Mouse (Mus musculus): ENCODE results near the gene Ankar. TPM values are rescaled to one million over a fixed set of nuclear protein-coding genes. Genes with fewer than 3 reads are reported as not detected.
A peak's percentile ranks its signal among the peaks of the same experiment; 100 is the strongest.

Gene Ankar
- polyA plus RNA-seq, 2 experiments: not detected

DNA sequence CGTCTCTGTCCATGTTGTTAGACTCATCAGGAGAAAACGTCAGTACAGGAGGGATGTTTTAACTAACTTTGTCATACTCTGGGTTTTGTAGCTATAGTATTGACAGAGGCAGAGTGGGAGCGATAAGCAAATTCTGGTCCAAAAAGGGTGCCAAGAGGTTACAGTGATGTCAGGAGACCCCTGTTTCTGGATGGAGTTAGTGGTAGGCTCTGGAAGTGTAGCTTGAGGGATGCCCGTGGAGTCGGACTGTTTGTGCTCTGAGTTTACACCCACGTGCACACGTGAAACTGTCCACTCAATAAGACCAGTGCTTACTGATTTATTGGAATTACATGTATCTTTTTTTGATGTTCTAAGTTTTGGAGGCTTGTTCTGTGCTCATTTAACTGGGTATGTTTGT is 17.2 kb upstream of the Ankar start:
- no peak overlapping the region for H3K9ac ChIP-seq (ENCODE audit: low read depth, low read length, severe bottlenecking)
- H3K4me3 ChIP-seq (replicated peaks; ENCODE audit: low read length): no peak overlapping the region
- peaks cover 41% of the 10 kb centered on the region for H3K36me3 ChIP-seq (ENCODE audit: control insufficient read depth, insufficient read depth, low read length)
- ATAC-seq (ENCODE audit: low FRiP score, low read depth): no peak
- no peak for TF ChIP-seq POLR2A (IDR thresholded peaks at IDR 0.05; ENCODE audit: borderline replicate concordance, extremely low read depth, insufficient read depth, insufficient read length)
- peaks cover 9% of the 10 kb centered on the region for H3K4me1 ChIP-seq (ENCODE audit: control insufficient read depth, insufficient read depth, low read length)
- H3K27ac ChIP-seq (replicated peaks; ENCODE audit: low read depth, low read length): no peak overlapping the region
- H3K27me3 ChIP-seq (ENCODE audit: control insufficient read depth, insufficient read depth, low read length): no peaks in the 10 kb centered on the region
- 95% methylated on average over 7 of the region's 7 CpGs for WGBS
- DNase-seq (ENCODE audit: low spot score): no peak
- H3K9me3 ChIP-seq (ENCODE audit: control insufficient read depth, low read length): no peaks in the 10 kb centered on the region
- no peak overlapping the region for H3K4me2 ChIP-seq (replicated peaks; ENCODE audit: low read depth, low read length, severe bottlenecking)

DNA sequence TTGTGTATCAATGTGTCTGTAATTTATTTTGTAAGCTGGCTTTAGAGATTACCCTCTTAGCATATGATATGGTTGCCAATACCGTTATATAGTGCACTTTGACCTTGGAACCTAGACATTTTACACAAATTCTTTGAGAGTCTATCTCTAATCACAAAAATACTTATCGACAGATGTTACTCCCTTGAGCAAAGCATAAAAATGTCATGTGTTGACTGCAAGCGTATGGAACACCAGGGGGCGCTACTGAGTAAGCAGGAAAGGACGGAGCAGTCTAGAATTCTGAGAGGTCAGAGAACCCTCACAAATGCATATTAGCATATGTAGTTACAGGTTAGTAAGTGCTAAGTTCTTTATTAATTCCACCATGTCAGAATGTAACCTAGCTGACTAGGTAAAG is 16.5 kb upstream of the Ankar start:
- WGBS: 9% methylated on average over 5 of the region's 5 CpGs
- ATAC-seq (ENCODE audit: low FRiP score, low read depth): 0 out of 2 replicates have a peak, but pooled peaks have one; percentile 31

DNA sequence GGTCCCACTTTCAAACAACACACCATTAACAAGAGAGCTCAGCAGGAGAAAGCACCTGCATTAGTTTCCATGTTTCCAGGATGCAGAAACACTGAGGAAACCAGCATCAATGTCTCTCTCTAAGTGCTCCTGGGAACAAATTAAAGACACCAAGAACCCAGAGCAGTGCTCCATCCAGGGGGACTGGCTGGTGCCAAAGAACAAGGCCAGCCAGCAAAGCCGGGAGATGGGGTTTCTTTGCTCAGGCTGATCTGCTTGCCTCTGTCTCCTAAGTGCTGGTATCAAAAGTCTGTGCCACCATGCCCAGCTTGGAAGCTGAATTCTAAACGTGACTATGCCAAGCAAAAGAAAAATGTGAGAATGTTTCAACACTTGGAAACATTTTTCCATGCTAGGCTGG is 16.0 kb upstream of the Ankar start:
- TF ChIP-seq POLR2A (IDR thresholded peaks at IDR 0.05; ENCODE audit: borderline replicate concordance, extremely low read depth, insufficient read depth, insufficient read length): no peak
- H3K36me3 ChIP-seq (ENCODE audit: control insufficient read depth, insufficient read depth, low read length): peaks cover 45% of the 10 kb centered on the region
- DNase-seq (ENCODE audit: low spot score) (no peak), ATAC-seq (ENCODE audit: low FRiP score, low read depth) (no peak)
- H3K4me2 ChIP-seq (replicated peaks; ENCODE audit: low read depth, low read length, severe bottlenecking): no peak overlapping the region
- no peaks in the 10 kb centered on the region for H3K9me3 ChIP-seq (ENCODE audit: control insufficient read depth, low read length)
- H3K27me3 ChIP-seq (ENCODE audit: control insufficient read depth, insufficient read depth, low read length): no peaks in the 10 kb centered on the region
- H3K4me1 ChIP-seq (ENCODE audit: control insufficient read depth, insufficient read depth, low read length): peaks cover 14% of the 10 kb centered on the region
- WGBS: 38% methylated on average over 2 of the region's 2 CpGs
- no peak overlapping the region for H3K9ac ChIP-seq (ENCODE audit: low read depth, low read length, severe bottlenecking)
- no peak overlapping the region; the same call in 1 of the 2 replicates for H3K27ac ChIP-seq (replicated peaks; ENCODE audit: low read depth, low read length)
- H3K4me3 ChIP-seq (replicated peaks; ENCODE audit: low read length): no peak overlapping the region

More for the DNA sequence above, 16.5 kb upstream of the Ankar start:
- Histone ChIP-seq H3K4me1 (ENCODE audit: control insufficient read depth, insufficient read depth, low read length) (peaks cover 14% of the 10 kb centered on the region), H3K9me3 (ENCODE audit: control insufficient read depth, low read length) (no peaks in the 10 kb centered on the region), H3K4me3 (replicated peaks; ENCODE audit: low read length) (no peak overlapping the region), H3K27ac (replicated peaks; ENCODE audit: low read depth, low read length) (no peak overlapping the region), H3K27me3 (ENCODE audit: control insufficient read depth, insufficient read depth, low read length) (no peaks in the 10 kb centered on the region), H3K4me2 (replicated peaks; ENCODE audit: low read depth, low read length, severe bottlenecking) (no peak overlapping the region), H3K9ac (ENCODE audit: low read depth, low read length, severe bottlenecking) (no peak overlapping the region), H3K36me3 (ENCODE audit: control insufficient read depth, insufficient read depth, low read length) (peaks cover 45% of the 10 kb centered on the region)
- no peak for TF ChIP-seq POLR2A (IDR thresholded peaks at IDR 0.05; ENCODE audit: borderline replicate concordance, extremely low read depth, insufficient read depth, insufficient read length)
- DNase-seq (ENCODE audit: low spot score): peak; percentile 71

DNA sequence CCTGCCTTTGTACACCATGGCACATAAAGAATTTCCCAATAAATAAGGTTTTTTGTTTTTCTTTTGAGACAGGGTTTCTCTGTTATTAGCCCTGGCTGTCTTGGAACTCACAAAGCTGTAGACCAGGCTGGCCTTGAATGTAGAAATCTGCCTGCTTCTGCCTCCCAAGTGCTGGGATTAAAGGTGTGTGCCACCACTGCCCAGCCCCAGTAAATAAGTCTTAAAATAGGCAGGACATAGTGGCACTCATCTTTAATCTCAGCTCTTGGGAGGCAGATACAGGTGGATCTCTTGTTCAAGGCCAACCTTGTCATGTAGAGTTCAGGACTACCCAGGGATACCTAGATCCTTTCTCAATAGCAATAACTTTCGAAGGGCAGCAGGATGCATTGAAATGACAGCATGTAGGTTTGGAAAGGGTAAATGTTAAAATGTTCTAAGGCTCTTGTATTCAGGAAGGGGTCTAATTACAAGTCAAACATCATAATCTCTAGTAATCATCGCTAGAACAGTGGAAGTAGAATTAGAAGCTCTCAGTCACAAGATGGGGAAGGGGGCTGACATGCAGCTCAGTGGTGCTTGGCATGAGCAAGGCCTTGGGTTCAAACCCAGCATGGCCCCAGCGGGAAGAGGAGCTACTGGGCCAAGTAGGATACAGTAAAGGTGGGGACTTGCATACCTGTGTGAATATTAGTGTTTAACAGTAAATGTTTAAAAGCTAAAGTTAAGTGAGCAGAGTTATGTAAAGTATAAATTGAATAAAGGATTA is 15.4 kb upstream of the Ankar start:
- no peak for TF ChIP-seq POLR2A (IDR thresholded peaks at IDR 0.05; ENCODE audit: borderline replicate concordance, extremely low read depth, insufficient read depth, insufficient read length)
- Histone ChIP-seq H3K4me1 (ENCODE audit: control insufficient read depth, insufficient read depth, low read length) (peaks cover 14% of the 10 kb centered on the region), H3K9ac (ENCODE audit: low read depth, low read length, severe bottlenecking) (no peak overlapping the region), H3K4me3 (replicated peaks; ENCODE audit: low read length) (no peak overlapping the region), H3K36me3 (ENCODE audit: control insufficient read depth, insufficient read depth, low read length) (peaks cover 45% of the 10 kb centered on the region), H3K27ac (replicated peaks; ENCODE audit: low read depth, low read length) (no peak overlapping the region), H3K9me3 (ENCODE audit: control insufficient read depth, low read length) (no peaks in the 10 kb centered on the region), H3K27me3 (ENCODE audit: control insufficient read depth, insufficient read depth, low read length) (no peaks in the 10 kb centered on the region), H3K4me2 (replicated peaks; ENCODE audit: low read depth, low read length, severe bottlenecking) (no peak overlapping the region)
- ATAC-seq (ENCODE audit: low FRiP score, low read depth) (no peak), DNase-seq (ENCODE audit: low spot score) (no peak)
- 73% methylated on average over 3 of the region's 3 CpGs for WGBS

DNA sequence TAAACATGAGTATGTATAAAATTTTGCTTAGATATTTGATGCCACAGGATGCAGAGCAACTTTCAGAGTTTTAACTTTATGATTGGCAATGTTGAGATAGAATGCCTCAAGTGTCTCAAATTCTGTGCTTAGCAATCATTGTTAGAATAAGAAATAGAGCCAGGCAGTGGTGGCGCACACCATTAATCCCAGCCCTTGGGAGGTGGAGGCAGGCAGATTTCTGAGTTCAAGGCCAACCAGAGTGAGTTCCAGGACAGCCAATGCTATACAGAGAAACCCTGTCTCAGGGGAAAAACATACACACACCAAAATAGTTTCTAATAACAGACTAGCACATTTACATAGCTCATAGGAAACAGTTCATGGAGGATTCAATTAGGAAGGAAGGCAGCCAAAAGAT is 14.7 kb upstream of the Ankar start:
- DNase-seq (ENCODE audit: low spot score) (no peak), ATAC-seq (ENCODE audit: low FRiP score, low read depth) (no peak)
- Histone ChIP-seq H3K4me3 (replicated peaks; ENCODE audit: low read length) (no peak overlapping the region), H3K27ac (replicated peaks; ENCODE audit: low read depth, low read length) (no peak overlapping the region), H3K4me1 (ENCODE audit: control insufficient read depth, insufficient read depth, low read length) (peaks cover 14% of the 10 kb centered on the region), H3K27me3 (ENCODE audit: control insufficient read depth, insufficient read depth, low read length) (no peaks in the 10 kb centered on the region), H3K9me3 (ENCODE audit: control insufficient read depth, low read length) (no peaks in the 10 kb centered on the region), H3K36me3 (ENCODE audit: control insufficient read depth, insufficient read depth, low read length) (peaks cover 41% of the 10 kb centered on the region), H3K9ac (ENCODE audit: low read depth, low read length, severe bottlenecking) (no peak overlapping the region), H3K4me2 (replicated peaks; ENCODE audit: low read depth, low read length, severe bottlenecking) (no peak overlapping the region)
- TF ChIP-seq POLR2A (IDR thresholded peaks at IDR 0.05; ENCODE audit: borderline replicate concordance, extremely low read depth, insufficient read depth, insufficient read length): no peak
- 96% methylated on average over 1 of the region's 1 CpGs for WGBS
